Mouse (Mus musculus): ENCODE measurements around the gene Smap1. TPM values are rescaled to one million over a fixed set of nuclear protein-coding genes. Genes with fewer than 3 reads are reported as not detected.
A peak's percentile ranks its signal among the peaks of the same experiment; 100 is the strongest.
"Not testable (repeated sequence)": the region's sequence is repeated elsewhere in the genome, so short reads cannot be mapped to it uniquely, and the experiment has no call there.

Smap1 gene
- polyA plus RNA-seq (2015; fragmentation: Nextera tagmentation; extraction: Ambion mirVana), result 20.6 and 24.7 TPM in 2 replicates

GRCm38 (mm10) chr1:23921711-23922529, at the start of gene Smap1:
Smap1 (minus strand) TSS chr1:23922317.
- Histone ChIP-seq H3K4me3 (ENCODE audit: low read length) (peak within 1 kb of the TSS; percentile 95), H3K4me2 (ENCODE audit: low read depth, low read length) (peak within 1 kb of the TSS; percentile 59), H3K27ac (ENCODE audit: low read length) (peak within 1 kb of the TSS; percentile 94), H3K9me3 (ENCODE audit: control insufficient read depth, low read length) (peaks cover 4% of the 10 kb centered on the region; the same call in 1 of the 2 replicates), H3K9ac (ENCODE audit: low read length) (peak within 1 kb of the TSS; percentile 96), H3K4me1 (replicated peaks; ENCODE audit: control insufficient read depth, insufficient read depth, low read length) (peaks cover 6% of the 10 kb centered on the region; the same call in 1 of the 2 replicates), H3K27me3 (ENCODE audit: control insufficient read depth, insufficient read depth, low read depth, low read length) (no peaks in the 10 kb centered on the region), H3K36me3 (ENCODE audit: control insufficient read depth, insufficient read depth, low read length) (no peaks in the 10 kb centered on the region)
- WGBS, result 0% methylated on average over 52 of the region's 113 CpGs
- peak; percentile 96 for ATAC-seq (ENCODE audit: low read depth)

DNA sequence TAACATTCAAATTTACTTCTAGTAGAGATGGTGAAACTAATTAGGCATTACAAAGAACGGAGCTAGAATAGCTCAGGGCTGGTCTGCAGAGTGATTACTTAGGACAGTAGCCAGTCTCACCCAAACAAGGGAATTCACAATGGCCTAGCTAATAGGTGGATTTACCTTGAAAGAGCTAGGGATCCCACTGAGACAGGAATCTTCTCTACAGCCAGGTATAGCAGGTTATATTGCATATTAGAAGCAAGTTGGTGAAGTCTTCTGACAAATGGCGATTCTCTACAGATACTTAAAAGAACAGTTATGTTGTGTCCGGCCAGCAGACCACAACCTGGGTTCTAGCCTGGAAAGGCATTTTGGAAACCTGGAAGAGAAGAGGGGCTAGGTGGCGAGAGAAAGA, 49.0 kb upstream of the Smap1 start:
- not testable (repeated sequence) for H3K4me3 ChIP-seq (ENCODE audit: low read length); H3K4me1 ChIP-seq (replicated peaks; ENCODE audit: control insufficient read depth, insufficient read depth, low read length); H3K27ac ChIP-seq (ENCODE audit: low read length); H3K36me3 ChIP-seq (ENCODE audit: control insufficient read depth, insufficient read depth, low read length); H3K27me3 ChIP-seq (ENCODE audit: control insufficient read depth, insufficient read depth, low read depth, low read length); H3K9me3 ChIP-seq (ENCODE audit: control insufficient read depth, low read length); ATAC-seq (ENCODE audit: low read depth); H3K9ac ChIP-seq (ENCODE audit: low read length); H3K4me2 ChIP-seq (ENCODE audit: low read depth, low read length)
- 83% methylated on average over 3 of the region's 4 CpGs for WGBS

DNA sequence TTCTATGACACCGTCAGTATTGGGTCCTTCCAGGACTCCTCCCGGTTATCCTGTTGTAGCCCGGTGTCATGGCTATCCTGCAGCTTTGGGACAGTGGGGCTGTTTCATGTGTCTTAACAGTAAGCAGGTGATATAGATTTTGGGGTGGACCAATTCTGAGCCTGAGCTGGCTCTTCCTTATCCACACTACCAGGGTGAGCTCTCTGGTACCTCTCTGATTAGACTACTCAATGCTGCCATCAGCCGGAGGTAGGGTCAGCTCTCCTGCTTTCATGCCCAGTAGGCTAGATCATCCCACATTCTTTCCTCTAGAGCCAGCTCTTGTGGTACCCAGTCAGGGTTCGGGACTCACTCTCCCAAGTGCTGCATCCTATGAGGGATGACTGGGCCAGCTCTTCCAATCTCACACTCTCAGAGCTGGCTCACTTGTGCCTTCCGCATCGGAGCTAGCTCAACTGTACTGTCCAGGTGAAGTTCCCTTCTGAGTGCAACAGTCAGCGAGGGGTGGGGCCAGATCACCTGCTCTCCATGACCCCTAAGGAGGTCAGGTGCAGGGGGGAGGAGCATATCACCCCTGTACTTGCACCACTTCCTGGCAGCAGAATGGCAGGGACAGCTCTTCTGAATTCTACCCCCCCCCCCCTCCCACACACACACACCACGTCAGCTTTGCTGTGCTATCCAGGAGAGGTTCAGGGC, 46.1 kb upstream of the Smap1 start:
- Histone ChIP-seq H3K27me3 (ENCODE audit: control insufficient read depth, insufficient read depth, low read depth, low read length) (no peaks in the 10 kb centered on the region), H3K9me3 (ENCODE audit: control insufficient read depth, low read length) (no peaks in the 10 kb centered on the region), H3K4me2 (ENCODE audit: low read depth, low read length) (no peak overlapping the region), H3K9ac (ENCODE audit: low read length) (no peak overlapping the region), H3K4me3 (ENCODE audit: low read length) (no peak overlapping the region), H3K4me1 (replicated peaks; ENCODE audit: control insufficient read depth, insufficient read depth, low read length) (no peaks in the 10 kb centered on the region), H3K36me3 (ENCODE audit: control insufficient read depth, insufficient read depth, low read length) (no peaks in the 10 kb centered on the region), H3K27ac (ENCODE audit: low read length) (no peak overlapping the region)
- no peak for ATAC-seq (ENCODE audit: low read depth)
- WGBS, result 78% methylated on average over 9 of the region's 9 CpGs

GRCm38 (mm10) chr1:23966226-23966625, 44.1 kb upstream of the Smap1 start:
- H3K4me2 ChIP-seq (ENCODE audit: low read depth, low read length), result no peak overlapping the region
- no peaks in the 10 kb centered on the region for H3K27me3 ChIP-seq (ENCODE audit: control insufficient read depth, insufficient read depth, low read depth, low read length)
- no peaks in the 10 kb centered on the region for H3K4me1 ChIP-seq (replicated peaks; ENCODE audit: control insufficient read depth, insufficient read depth, low read length)
- ATAC-seq (ENCODE audit: low read depth), result no peak
- H3K4me3 ChIP-seq (ENCODE audit: low read length), result no peak overlapping the region
- H3K36me3 ChIP-seq (ENCODE audit: control insufficient read depth, insufficient read depth, low read length), result no peaks in the 10 kb centered on the region
- no peak overlapping the region for H3K27ac ChIP-seq (ENCODE audit: low read length)
- no peak overlapping the region for H3K9ac ChIP-seq (ENCODE audit: low read length)
- no peaks in the 10 kb centered on the region for H3K9me3 ChIP-seq (ENCODE audit: control insufficient read depth, low read length)
- WGBS, result 46% methylated on average over 1 of the region's 1 CpGs

DNA sequence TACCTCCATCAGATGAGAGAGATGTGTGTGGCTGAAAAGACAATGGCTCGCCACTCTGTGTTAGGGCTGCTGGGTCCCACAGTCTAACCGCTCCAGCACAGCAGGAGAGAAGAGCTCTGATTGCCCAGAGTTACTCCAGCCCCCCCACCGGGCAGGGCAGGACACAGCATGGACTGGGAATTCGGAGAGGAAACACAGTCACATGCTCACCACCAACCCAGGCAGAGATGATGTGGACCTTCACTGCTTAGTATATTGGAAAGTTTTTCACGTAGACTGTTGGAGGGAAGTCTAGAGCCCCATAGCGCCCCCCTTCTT, 37.3 kb upstream of the Smap1 start:
- no peaks in the 10 kb centered on the region for H3K9me3 ChIP-seq (ENCODE audit: control insufficient read depth, low read length)
- H3K27ac ChIP-seq (ENCODE audit: low read length), result no peak overlapping the region
- H3K36me3 ChIP-seq (ENCODE audit: control insufficient read depth, insufficient read depth, low read length), result no peaks in the 10 kb centered on the region
- peak overlapping the region; percentile 33 for H3K4me2 ChIP-seq (ENCODE audit: low read depth, low read length)
- no peaks in the 10 kb centered on the region for H3K4me1 ChIP-seq (replicated peaks; ENCODE audit: control insufficient read depth, insufficient read depth, low read length)
- H3K9ac ChIP-seq (ENCODE audit: low read length), result no peak overlapping the region
- H3K27me3 ChIP-seq (ENCODE audit: control insufficient read depth, insufficient read depth, low read depth, low read length), result no peaks in the 10 kb centered on the region
- ATAC-seq (ENCODE audit: low read depth), result peak; percentile 43; the same call in 1 of the 2 replicates
- WGBS, result 20% methylated on average over 6 of the region's 6 CpGs
- peak overlapping the region; percentile 19 for H3K4me3 ChIP-seq (ENCODE audit: low read length)

GRCm38 (mm10) chr1:23958668-23959414, 36.7 kb upstream of the Smap1 start:
- H3K4me1 ChIP-seq (replicated peaks; ENCODE audit: control insufficient read depth, insufficient read depth, low read length), result no peaks in the 10 kb centered on the region
- no peaks in the 10 kb centered on the region for H3K27me3 ChIP-seq (ENCODE audit: control insufficient read depth, insufficient read depth, low read depth, low read length)
- no peaks in the 10 kb centered on the region for H3K9me3 ChIP-seq (ENCODE audit: control insufficient read depth, low read length)
- H3K27ac ChIP-seq (ENCODE audit: low read length), result no peak overlapping the region
- WGBS, result 15% methylated on average over 13 of the region's 13 CpGs
- peak overlapping the region; percentile 33 for H3K4me2 ChIP-seq (ENCODE audit: low read depth, low read length)
- peak; percentile 64 for ATAC-seq (ENCODE audit: low read depth)
- H3K36me3 ChIP-seq (ENCODE audit: control insufficient read depth, insufficient read depth, low read length), result no peaks in the 10 kb centered on the region
- peak overlapping the region; percentile 19 for H3K4me3 ChIP-seq (ENCODE audit: low read length)
- H3K9ac ChIP-seq (ENCODE audit: low read length), result no peak overlapping the region

- H3K4me2 ChIP-seq (ENCODE audit: low read depth, low read length), result no peak overlapping the region
- H3K27me3 ChIP-seq (ENCODE audit: control insufficient read depth, insufficient read depth, low read depth, low read length), result no peaks in the 10 kb centered on the region
- H3K4me3 ChIP-seq (ENCODE audit: low read length), result no peak overlapping the region
- no peak for ATAC-seq (ENCODE audit: low read depth)
- no peaks in the 10 kb centered on the region for H3K36me3 ChIP-seq (ENCODE audit: control insufficient read depth, insufficient read depth, low read length)
- no peak overlapping the region for H3K27ac ChIP-seq (ENCODE audit: low read length)
- WGBS, result 89% methylated on average over 6 of the region's 6 CpGs
- H3K9me3 ChIP-seq (ENCODE audit: control insufficient read depth, low read length), result no peaks in the 10 kb centered on the region
- H3K9ac ChIP-seq (ENCODE audit: low read length), result no peak overlapping the region
- no peaks in the 10 kb centered on the region for H3K4me1 ChIP-seq (replicated peaks; ENCODE audit: control insufficient read depth, insufficient read depth, low read length)
Measured at GRCm38 (mm10) chr1:23958101-23958500, 36.0 kb upstream of the Smap1 start.

DNA sequence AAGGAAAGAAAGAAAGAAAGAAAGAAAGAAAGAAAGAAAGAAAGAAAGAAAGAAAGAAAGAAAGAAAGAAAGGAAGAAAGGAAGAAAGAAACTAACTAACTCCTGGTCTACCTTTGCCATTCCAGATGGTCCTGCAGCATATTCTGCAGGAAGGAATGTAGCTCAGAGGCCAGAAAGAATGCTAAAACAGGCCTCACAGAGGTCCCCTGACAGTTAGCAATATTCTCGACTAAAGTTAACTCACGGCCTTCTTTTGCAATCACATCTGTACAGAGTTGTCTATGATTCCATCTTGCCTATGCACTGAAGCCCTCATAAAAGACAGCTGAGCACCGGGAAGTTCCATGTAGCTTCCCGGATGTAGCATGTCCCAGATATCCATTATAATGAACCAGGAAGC, 33.4 kb upstream of the Smap1 start:
- WGBS, result 83% methylated on average over 4 of the region's 4 CpGs
- ATAC-seq (ENCODE audit: low read depth), result no peak

DNA sequence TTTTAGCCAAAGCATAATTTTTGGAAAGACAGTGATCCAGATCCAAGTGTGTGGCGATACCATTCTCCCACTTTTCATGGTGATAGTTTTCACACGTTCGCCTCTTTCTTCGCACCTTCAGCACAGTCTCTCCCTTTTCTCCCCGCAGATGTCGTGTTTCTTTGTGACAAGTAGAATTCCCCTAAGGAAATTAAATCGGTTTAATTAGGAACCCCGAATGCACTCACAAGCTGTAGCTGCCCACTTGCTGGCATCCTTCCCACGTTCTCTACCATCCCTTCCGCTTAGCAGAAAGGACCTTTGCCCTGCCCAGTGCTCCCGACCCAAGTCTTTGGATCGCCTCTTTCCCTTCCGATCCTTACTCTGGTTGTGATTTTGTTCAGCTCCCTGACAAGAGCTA, 31.8 kb upstream of the Smap1 start:
- no peak for ATAC-seq (ENCODE audit: low read depth)
- H3K4me3 ChIP-seq (ENCODE audit: low read length), result no peak overlapping the region
- 77% methylated on average over 13 of the region's 13 CpGs for WGBS
- H3K9ac ChIP-seq (ENCODE audit: low read length), result no peak overlapping the region
- H3K9me3 ChIP-seq (ENCODE audit: control insufficient read depth, low read length), result no peaks in the 10 kb centered on the region
- no peaks in the 10 kb centered on the region for H3K27me3 ChIP-seq (ENCODE audit: control insufficient read depth, insufficient read depth, low read depth, low read length)
- H3K36me3 ChIP-seq (ENCODE audit: control insufficient read depth, insufficient read depth, low read length), result no peaks in the 10 kb centered on the region
- no peak overlapping the region for H3K27ac ChIP-seq (ENCODE audit: low read length)
- H3K4me2 ChIP-seq (ENCODE audit: low read depth, low read length), result no peak overlapping the region
- no peaks in the 10 kb centered on the region for H3K4me1 ChIP-seq (replicated peaks; ENCODE audit: control insufficient read depth, insufficient read depth, low read length)

More for the DNA sequence above, 33.4 kb upstream of the Smap1 start:
- no peaks in the 10 kb centered on the region for H3K36me3 ChIP-seq (ENCODE audit: control insufficient read depth, insufficient read depth, low read length)
- no peak overlapping the region for H3K4me3 ChIP-seq (ENCODE audit: low read length)
- H3K4me2 ChIP-seq (ENCODE audit: low read depth, low read length), result no peak overlapping the region
- no peaks in the 10 kb centered on the region for H3K9me3 ChIP-seq (ENCODE audit: control insufficient read depth, low read length)
- H3K4me1 ChIP-seq (replicated peaks; ENCODE audit: control insufficient read depth, insufficient read depth, low read length), result no peaks in the 10 kb centered on the region
- H3K27ac ChIP-seq (ENCODE audit: low read length), result no peak overlapping the region
- no peaks in the 10 kb centered on the region for H3K27me3 ChIP-seq (ENCODE audit: control insufficient read depth, insufficient read depth, low read depth, low read length)
- no peak overlapping the region for H3K9ac ChIP-seq (ENCODE audit: low read length)

All from lung, embryonic 16.5 days (tissue).